Comparison of ENCODE assay signal across 14 mouse cellular contexts in genomic region chr8:46149782-46150181, GRCm38 (mm10). TPM values are rescaled to one million over a fixed set of nuclear protein-coding genes. Genes with fewer than 3 reads are reported as not detected.
DNase-seq lines count a peak whose midpoint lies in the region; TF ChIP-seq lines count a peak whose summit lies in the region.
"Had no signal": no experiment of that assay in that cellular context is flagged by ENCODE, and none has a peak within 500 bp of the region (broad histone marks: within the 10 kb centered on the region; RNA-seq: fewer than 3 reads in every experiment).

No protein-coding gene starts in this region.

- no peak for TF ChIP-seq EP300 in heart, adult 2 months (IDR thresholded peaks at IDR 0.05; ENCODE audit: insufficient read depth, low read depth, low read length)

- H3K4me1 ChIP-seq in heart, adult 2 months (ENCODE audit: control insufficient read depth, insufficient read depth, low read length): peaks cover 8% of the 10 kb centered on the region
- H3K4me1 ChIP-seq in lung, adult 2 months (ENCODE audit: control insufficient read depth, insufficient read depth, low read length): no peaks in the 10 kb centered on the region; the same call in 1 of the 2 replicates

- no peak overlapping the region for H3K27ac ChIP-seq in heart, adult 2 months
- H3K27ac ChIP-seq: embryonic facial prominence, embryonic 15.5 days; neural tube, embryonic 12.5 days had no signal

- no peaks in the 10 kb centered on the region for H3K79me2 ChIP-seq in heart, adult 2 months (replicated peaks; ENCODE audit: control insufficient read depth, insufficient read depth, low read length)

- no peaks in the 10 kb centered on the region for H3K27me3 ChIP-seq in heart, adult 2 months (ENCODE audit: control insufficient read depth, insufficient read depth, low read length)
- H3K27me3 ChIP-seq: neural tube, embryonic 12.5 days had no signal

- TF ChIP-seq POLR2A in heart, adult 2 months (IDR thresholded peaks at IDR 0.05; ENCODE audit: insufficient read depth, low read depth, low read length): no peak
- TF ChIP-seq POLR2A in lung, adult 2 months (IDR thresholded peaks at IDR 0.05; ENCODE audit: borderline replicate concordance, extremely low read depth, low read depth, low read length): no peak

- no peak for DNase-seq in heart, adult 2 months
- DNase-seq in heart, postnatal 4 days: no peak
- DNase-seq in lung, adult 2 months: no peak
- DNase-seq in lung, postnatal 10 days: no peak
- DNase-seq in CD4-positive helper T cell, adult 2 months (ENCODE audit: low read depth, low spot score): peak; percentile 28
- DNase-seq in induced T-regulatory cell, adult 2 months (ENCODE audit: low read depth): peak; percentile 44
- DNase-seq in frontal cortex, postnatal 10 days (ENCODE audit: low spot score in 2 of 2): no peak
- no peak for DNase-seq in cerebellum, adult 11-12 months
- DNase-seq: adrenal gland, adult 8-10 months; heart, adult 18-20 months; kidney, postnatal 10 days; right cerebral cortex, adult 18-20 months had no signal

- 90% methylated on average over 9 of the region's 9 CpGs for WGBS in heart, adult 2 months
- 73% methylated on average over 9 of the region's 9 CpGs for WGBS in lung, adult 2 months

- peaks cover 2% of the 10 kb centered on the region for H3K36me3 ChIP-seq in heart, adult 2 months (ENCODE audit: control insufficient read depth, insufficient read depth, low read length)
- H3K36me3 ChIP-seq: embryonic facial prominence, embryonic 15.5 days; neural tube, embryonic 12.5 days had no signal

- H3K4me3 ChIP-seq in heart, adult 2 months: no peak overlapping the region
- peak overlapping the region; percentile 28 for H3K4me3 ChIP-seq in lung, adult 2 months (replicated peaks; ENCODE audit: extremely low read depth, low read depth, low read length)
- H3K4me3 ChIP-seq: embryonic facial prominence, embryonic 15.5 days; neural tube, embryonic 12.5 days had no signal

- TF ChIP-seq CTCF in heart, adult 2 months (IDR thresholded peaks at IDR 0.05): peak; percentile 41
- no peak for TF ChIP-seq CTCF in lung, adult 2 months (IDR thresholded peaks at IDR 0.05; ENCODE audit: insufficient read depth, low read length)

- intact Hi-C loops in heart, adult 2 months (cut with DNase I): no loop called here

- H3K9ac ChIP-seq in heart, adult 2 months (ENCODE audit: low read depth, low read length): no peak overlapping the region
- H3K9ac ChIP-seq: embryonic facial prominence, embryonic 15.5 days; neural tube, embryonic 12.5 days had no signal

RNA-seq across cellular contexts. Expression of gene Cfap97, which starts 1.8 kb away (rescaled TPM):
- 10 to 100 TPM; 12.2 to 13.6 TPM for total RNA-seq in heart, adult 2 months (2021)
- 4.7 and 10.6 TPM in 2 replicates for polyA plus RNA-seq in heart, adult 2 months (2012; rRNA removed)
- 10 to 100 TPM; 14.1 to 15.2 TPM for total RNA-seq in heart, postnatal 4 days (2021)
- 3.9 and 6.7 TPM in 2 replicates for polyA plus RNA-seq in lung, adult 2 months (2012; rRNA removed)

RNA-seq across cellular contexts. Expression of gene Snx25, which starts 2.2 kb away (rescaled TPM):
- 1 to 10 TPM; 7.1 to 8.8 TPM for total RNA-seq in heart, adult 2 months (2021)
- 3.2 and 5.7 TPM in 2 replicates for polyA plus RNA-seq in heart, adult 2 months (2012; rRNA removed)
- total RNA-seq in heart, postnatal 4 days (2021): 10 to 100 TPM; 12.2 to 12.7 TPM
- polyA plus RNA-seq in lung, adult 2 months (2012; rRNA removed): 17.5 and 23.7 TPM in 2 replicates

Comparison
In these comparisons a context has a peak if more than half of its experiments do, and no peak if none do; other contexts are left out.
1. DNase-seq: peak in CD4-positive helper T cell, adult 2 months (single experiment) and induced T-regulatory cell, adult 2 months (single experiment); none in heart, adult 2 months (0 of 2), heart, postnatal 4 days (single experiment), lung, adult 2 months (single experiment), lung, postnatal 10 days (single experiment), frontal cortex, postnatal 10 days (0 of 2) and cerebellum, adult 11-12 months (single experiment).